Mouse (Mus musculus): Measurements from ENCODE around the gene Gm32742.

The Gm32742 gene

DNA sequence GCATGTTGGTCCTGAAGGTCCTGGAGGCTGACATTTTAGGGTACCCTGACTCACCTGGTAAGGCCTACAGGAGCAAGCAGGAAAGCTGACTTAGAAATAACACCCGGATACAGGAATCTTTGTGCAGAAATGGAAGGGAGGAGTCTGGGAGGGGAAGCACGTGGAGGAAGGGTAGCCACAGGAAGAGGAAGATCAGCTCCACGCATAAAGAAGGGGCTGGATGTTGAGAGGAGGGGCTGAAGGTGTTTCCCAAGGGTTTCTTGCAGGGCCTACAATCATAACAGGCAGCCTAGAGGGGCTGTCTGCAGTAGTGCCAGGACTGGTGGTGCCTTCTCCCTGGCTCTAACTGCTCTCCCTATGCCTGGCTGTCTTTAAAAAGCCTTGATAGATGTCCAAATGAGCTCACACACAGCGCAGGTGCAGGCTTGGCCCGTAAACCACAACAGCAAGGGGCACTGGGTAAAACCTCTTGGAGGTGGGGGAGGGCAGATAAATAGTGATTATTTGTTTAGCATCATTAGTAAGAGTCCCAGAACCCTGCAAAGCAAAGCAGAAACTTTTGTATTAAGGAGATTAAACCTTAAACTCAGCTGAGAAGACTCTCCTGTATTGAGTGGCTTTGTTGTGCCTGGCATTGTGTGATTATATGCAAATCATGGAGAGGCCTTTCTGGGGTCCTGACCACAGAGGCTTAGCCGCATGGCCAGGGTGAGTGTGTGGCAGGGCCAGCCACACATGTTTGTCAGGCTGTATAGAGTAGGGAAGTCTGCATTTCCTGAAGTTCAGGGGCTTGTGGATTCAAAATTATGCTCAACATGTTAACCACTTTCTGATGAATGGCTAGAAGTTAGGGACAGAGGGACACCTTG, at the start of gene Gm32742:
Gm32742 (minus strand) TSS at position 206 of the 869 bp plus-strand sequence.
- DNase-seq = peak; percentile 29

DNA sequence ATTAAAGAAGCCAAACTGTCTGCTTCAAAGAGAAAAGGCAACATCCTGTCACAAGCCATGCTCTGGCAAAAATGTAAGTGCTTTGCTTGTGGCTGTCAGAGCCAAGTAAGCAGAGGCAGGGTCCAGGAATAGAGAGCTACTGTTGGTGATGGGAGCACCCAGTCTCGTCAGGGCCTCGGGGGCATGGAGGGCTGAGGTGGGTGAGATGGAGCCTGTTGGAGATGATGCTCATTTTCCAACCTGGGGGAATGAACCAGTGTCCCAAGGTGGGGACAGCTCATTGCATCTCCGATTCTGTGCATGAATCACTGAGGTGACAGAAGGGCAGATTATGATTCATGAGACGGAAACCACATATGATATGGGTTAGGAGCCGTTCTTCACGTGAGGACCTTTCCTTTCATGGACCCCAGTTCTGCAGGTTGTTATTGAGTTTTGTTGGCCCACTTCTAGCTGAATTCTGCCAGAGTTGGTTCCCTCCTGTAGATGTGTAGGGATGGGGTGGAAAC, 48.5 kb upstream of the Gm32742 start:
- no peak for DNase-seq

- peak; percentile 77 for DNase-seq
Observed at GRCm38 (mm10) chr9:51213023-51213728, 47.9 kb upstream of the Gm32742 start, which contains the start of gene Pou2af1. Gene Pou2af1 (plus strand): TSS chr9:51213708.

GRCm38 (mm10) chr9:51211191-51211590, 45.9 kb upstream of the Gm32742 start:
- no peak for DNase-seq

GRCm38 (mm10) chr9:51208974-51209332, 43.6 kb upstream of the Gm32742 start:
- no peak for DNase-seq

DNA sequence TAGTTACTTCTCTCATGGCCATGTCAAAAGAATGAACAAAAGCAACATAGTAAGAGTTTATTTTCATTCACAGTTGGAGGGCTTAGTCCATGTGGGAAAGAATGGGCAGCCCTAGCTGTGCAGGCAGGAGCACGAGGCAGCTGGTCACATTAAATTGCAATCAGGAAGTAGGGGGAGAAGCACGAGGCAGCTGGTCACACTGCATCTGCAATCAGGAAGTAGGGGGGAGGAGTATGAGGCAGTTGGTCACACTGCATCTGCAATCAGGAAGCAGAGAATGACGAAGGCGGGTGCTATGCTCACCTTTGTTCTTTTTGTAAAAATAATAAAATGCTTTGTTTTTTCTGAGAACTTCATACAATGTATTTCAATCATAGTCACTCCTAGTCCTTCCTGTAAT, 29.5 kb upstream of the Gm32742 start:
- no peak for DNase-seq

- DNase-seq = no peak
Observed at GRCm38 (mm10) chr9:51190655-51191054, 25.3 kb upstream of the Gm32742 start.

DNA sequence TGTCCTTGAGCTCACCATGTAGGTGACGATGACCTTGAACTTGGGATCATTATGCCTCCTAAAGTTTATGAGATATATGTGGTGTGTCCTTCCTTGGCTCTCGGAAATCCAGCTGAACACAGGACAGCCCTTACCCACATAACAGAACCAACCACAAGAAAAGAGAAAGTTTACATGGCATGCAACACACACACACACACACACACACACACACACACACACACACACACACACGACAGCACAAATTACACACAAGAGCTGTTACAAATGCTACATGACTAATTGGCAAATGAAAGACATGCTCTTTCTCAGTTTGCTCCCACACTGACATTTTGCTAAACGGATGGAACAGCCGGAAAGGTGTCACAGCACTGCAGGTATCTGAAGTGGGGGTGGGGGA, 20.6 kb upstream of the Gm32742 start:
- no peak for DNase-seq

DNA sequence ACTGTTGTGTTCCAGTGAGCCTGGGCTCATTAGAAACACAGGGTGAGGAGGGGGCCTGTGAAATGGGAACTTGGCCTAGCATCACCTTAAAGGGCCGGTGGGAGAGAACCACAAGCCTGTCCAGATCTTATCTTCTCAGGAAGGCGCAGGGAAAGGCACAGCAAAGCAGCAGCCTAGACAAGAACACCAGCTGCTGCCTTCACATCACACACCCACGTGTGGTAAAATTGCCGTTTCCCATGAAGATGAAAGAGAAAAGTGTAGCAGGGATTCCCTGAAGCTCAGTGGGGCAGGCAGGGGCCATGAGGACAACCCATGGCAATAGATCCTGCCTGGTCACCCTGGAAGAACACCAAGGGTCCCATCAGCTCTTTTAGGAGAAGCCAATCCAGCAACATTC, 20.1 kb upstream of the Gm32742 start:
- peak; percentile 48 for DNase-seq

DNA sequence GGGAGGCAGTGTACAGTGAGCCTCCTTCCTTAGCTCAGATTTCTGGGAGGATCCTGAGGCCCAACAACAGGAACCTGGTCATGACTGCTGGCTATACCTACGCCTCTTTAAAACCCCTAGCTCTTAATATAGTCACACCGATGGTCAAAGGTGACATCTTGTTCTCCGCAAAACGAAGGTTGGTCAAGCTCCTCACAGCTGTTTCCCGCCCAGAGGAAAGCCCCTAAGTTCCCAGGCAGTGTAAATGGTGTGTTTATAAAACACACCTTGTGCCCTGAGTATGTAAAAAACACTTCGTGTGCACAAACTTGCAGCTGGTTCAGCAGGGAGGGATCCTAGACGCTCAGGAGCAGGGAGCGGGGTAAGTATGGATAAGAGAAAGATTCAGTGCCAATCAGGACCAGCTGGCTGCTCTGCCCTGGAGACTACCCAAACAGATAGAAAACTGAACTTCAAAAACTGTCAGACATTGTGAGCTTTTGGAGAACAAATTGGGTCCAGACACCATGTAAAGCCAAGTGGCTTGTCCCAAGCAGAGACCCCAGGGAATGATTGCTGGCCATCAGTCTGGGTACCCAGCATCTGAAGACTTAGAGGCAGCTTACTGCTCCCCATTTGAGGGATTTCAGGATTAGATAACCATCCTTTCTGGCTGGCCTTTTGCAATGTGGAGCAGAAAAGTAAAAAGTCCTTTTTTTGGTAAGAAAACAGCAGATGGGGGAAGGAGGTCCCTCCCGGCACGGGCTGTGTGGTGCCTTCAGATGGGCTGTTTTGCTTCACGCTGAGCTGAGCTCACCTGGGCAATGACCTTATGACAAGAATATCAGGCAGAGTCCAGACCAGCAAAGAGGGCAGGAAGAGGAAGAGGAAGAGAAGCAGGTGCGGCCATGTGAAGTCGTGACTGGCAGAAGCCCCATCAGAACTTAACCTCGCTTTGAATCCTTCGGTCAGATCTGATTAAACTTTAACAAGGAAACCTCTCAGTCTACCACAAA, 17.7 kb upstream of the Gm32742 start:
- DNase-seq = no peak

- DNase-seq = no peak
Observed at GRCm38 (mm10) chr9:51180621-51181020, 15.3 kb upstream of the Gm32742 start.

DNA sequence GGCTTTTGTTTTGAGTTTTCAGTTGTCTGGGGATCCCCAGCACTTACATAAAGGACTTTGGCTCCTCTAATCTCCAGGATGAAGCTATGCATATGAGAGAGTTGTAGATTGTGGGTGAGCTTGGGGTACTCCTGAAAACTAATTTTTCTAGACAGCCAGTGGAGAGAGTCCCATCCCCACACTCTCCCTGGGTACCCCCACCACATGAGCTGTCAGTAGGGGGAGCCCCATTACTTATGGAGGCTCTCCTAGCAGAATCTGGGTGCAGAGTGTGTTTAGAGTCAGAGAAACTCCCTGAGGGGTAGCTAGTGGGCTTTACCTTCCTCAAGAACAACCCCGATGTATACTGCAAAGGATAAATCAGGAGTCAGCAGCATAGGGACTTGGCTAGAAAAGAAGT, 13.0 kb upstream of the Gm32742 start:
- peak; percentile 47 for DNase-seq

DNA sequence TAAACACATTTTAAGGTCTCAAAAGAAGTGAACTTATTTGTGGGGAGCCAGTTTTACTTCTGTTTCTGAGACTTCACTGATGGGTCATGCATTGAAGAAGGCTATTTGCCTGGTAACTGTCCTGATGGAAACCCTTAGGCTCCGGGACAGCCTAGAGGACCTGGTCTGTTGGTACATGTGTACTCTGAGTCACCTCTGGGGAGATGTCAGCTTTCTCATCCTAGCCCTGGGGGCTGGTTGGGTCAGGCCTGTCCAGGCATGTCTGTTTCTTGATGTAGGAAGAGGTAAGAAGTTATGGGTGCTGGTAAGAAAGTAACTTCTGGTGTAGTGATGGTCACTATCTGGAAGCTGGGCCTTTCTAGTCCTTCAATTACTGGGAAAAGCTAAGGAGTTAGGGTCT, 10.4 kb upstream of the Gm32742 start:
- no peak for DNase-seq

DNA sequence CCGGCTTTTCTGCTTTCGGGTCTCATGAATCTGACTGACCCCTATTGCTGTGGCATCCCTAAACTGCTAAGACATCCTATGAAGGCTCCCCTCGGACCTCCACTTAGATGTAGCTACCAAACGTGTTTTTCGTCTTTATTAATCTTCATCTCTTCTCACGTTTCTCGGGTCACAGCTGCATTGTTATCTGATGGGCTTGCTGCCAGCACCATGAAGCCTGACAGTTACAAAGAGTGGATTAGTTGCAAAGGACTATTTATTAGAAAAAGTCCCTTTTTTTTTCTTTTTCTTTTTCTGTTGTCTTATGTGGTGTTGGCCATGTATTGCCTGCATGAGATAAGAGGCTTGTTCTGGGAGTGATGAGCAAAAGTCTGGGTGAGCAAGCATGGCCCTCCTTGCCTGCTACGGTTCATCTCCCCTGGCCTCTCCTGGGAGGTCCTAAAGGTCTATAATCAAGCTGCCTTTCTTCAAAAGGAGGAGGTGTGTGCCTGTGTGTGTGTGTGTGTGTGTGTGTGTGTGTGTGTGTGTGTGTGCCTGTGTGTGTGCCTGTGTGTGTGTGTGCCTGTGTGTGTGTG, 9.7 kb upstream of the Gm32742 start:
- no peak for DNase-seq

DNA sequence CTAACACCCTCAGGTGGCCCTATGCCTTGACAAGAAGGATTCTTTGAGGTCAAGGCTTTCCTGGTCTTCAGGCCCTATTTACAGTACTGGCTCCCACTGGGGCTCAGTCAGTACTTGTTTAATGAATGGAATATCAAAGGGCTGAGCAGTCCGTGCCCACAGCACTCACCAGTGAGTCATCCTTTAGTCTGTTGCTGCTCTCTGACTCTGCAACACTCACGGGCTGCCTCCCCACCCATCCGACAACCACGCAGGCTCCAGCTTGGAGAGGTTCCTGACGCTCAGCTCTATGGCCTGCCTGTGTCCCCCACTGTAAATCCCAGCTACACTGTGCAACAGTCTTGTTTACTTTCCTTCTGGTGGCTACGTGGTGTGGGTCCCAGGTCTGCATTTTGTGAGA, 5.0 kb upstream of the Gm32742 start:
- DNase-seq = no peak

- DNase-seq = no peak
Observed at GRCm38 (mm10) chr9:51169133-51169532, 3.8 kb upstream of the Gm32742 start.

DNA sequence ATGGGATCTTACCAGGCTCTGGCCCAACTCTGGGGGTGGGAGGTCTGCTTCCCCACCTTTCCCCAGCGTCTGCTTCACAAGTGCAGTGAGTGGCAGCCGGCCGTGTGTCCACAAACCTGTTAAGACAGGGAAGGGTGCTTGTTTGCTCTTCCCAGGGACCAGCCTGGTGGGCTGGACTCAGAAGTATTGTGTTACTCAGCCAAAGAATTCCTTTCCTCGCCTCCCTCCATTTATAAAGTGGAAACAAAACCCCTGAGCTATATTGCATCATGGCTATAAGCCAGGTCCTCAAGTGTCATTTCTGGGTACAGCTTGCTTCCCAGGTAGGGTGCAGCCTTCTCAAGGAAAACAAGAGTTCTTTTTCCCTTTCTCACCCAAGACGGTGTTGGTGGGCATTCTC, 3.4 kb upstream of the Gm32742 start:
- DNase-seq = no peak

DNA sequence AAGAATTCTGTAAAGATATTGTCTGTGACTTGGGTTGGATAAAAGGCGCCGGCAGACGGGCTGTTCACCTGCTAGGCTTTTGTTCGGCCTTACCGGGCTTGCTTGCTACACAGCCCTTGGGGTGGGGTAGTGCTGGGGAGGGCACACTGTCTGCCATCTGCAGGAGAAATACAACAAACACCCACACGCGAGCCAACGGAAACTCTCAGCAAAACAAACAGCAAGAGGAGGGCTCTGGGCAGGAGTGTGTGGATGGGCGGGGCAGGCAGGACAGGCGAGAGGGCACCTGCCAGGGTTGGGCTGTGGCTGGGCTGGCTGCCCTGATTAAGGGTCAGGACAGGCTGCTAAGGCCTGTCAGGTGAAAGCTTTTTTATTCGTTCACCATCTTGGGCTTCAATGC, 2.6 kb upstream of the Gm32742 start:
- DNase-seq = peak; percentile 64

DNA sequence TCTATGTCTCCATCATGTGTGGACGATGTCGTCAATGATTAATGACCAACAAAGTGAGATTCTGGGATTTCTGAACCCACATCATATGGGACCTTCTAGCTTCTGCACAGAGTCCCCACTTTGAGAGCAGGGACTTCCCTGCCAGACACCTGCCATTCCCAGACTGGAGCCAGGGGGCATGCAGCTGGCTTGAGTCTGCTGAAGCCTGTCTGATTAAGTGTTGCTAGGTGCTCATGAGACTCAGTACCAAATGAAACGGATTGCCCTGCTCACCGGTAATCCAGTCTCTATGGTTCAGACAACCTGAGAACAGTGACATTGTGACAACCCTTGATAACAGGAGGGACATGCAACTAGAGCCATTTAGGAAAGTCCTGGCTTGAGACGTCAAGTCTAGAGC, 1.3 kb downstream of the Gm32742 start:
- DNase-seq = no peak

DNA sequence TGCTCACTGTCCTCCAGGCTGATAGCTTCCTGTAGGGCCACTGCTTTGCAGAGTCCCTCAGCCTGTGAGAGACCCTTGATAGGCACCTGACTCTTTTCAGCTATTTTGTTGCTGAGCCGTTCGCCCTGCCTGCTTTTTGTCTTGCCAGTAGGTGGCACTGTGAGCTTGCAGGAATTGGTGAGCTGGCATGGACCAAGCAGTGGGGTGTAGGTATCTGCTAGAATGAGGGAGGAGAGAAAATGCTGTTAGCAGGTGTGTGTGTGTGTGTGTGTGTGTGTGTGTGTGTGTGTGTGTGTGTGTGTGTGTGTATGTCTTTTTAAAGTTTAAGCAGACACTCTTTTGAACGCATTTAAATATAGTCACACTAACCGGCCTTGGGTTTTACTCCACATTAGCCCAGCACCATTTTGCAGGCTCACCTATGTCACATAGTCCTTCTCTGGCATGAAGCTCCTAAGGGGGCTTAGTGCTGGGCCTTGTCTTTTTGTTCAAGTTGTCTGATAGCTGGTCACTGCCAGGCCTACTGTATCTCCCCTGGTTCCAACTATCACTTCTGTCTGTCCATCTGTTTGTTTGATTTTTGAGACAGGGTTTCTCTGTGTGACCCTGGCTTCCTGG, 3.4 kb downstream of the Gm32742 start:
- DNase-seq = peak; percentile 86

DNA sequence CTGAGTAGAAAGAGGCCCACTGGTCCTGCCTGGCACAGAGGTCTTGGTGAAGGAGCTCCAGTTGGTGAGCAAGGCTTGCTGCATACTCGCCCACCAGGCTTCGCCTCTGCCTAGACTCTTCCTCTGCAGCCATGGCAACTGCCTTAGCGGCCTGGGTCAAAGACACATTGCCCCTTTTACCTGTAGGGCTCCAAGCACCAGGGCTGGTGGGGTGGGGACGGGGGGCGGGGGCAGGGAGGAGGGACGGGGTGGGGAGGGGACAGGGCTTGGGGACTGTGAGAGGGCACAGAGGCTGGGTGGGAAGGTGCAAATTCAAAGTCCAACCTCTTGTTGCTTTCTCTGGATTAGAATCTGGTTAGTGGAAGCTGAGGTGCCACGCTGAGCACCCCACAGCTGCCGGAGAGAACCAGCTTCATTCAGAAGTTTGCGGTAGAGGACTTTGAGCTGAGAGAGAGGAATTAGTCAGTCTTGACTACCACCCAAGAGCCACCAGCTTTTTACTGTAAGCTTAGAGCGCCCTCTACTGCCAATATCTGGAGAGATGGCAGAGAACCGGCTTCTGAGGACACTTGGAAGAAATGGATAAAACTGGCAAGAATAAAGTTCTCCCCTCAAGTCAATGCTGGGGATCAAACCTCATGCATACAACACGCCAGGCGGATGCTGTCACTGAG, 13.1 kb downstream of the Gm32742 start:
- peak; percentile 46 for DNase-seq
